Mouse (Mus musculus) CH12.LX (cell line): ENCODE measurements at regions not wholly inside any gene's neighbourhood (a gene's known extent, or its start where the extent isn't known, plus 50 kb on each side); places are given as distances from the start of the nearest gene placed in this dataset.

Source experiments
- CTCF ChIP-seq, 2 experiments: IDR thresholded peaks in 1 of 2; conservative IDR thresholded peaks in 1 of 2; 2 replicates each; pipeline ENCODE4 v1.5.1; 2011 to 2012; ENCODE audit warnings: low read depth in 2 of 2, low read length in 2 of 2, improper control_type of control experiment in 1 of 2, inconsistent platforms in 1 of 2, mild to moderate bottlenecking in 1 of 2, moderate library complexity in 1 of 2
- KAT2A ChIP-seq: IDR thresholded peaks from 2 replicates; pipeline ENCODE4 v1.6.1; 2012; ENCODE audit warnings: low read length, improper control_type of control experiment, inconsistent platforms; ENCODE audit not compliant: insufficient replicate concordance
- NELFE ChIP-seq: IDR thresholded peaks from 2 replicates; pipeline ENCODE4 v1.6.1; 2011; ENCODE audit warnings: low read depth, low read length, improper control_type of control experiment
- POLR2A ChIP-seq: IDR thresholded peaks from 2 replicates; pipeline ENCODE4 v1.6.1; 2011; ENCODE audit warnings: low read depth, mild to moderate bottlenecking, improper control_type of control experiment, low read length

GRCm38 (mm10) chr2:180845011-180845410 lies 68.3 kb upstream of the Bhlhe23 start:
- TF ChIP-seq POLR2A (no peak), KAT2A (no peak), CTCF (conservative IDR thresholded peaks at IDR 0.05 in 1 of 2, IDR thresholded peaks at IDR 0.05 in 1 of 2; ENCODE audit: low read depth in 2 of 2, low read length in 2 of 2) (no peak), NELFE (no peak)
